Mouse (Mus musculus): ENCODE results near the gene Mthfsd.

DNA sequence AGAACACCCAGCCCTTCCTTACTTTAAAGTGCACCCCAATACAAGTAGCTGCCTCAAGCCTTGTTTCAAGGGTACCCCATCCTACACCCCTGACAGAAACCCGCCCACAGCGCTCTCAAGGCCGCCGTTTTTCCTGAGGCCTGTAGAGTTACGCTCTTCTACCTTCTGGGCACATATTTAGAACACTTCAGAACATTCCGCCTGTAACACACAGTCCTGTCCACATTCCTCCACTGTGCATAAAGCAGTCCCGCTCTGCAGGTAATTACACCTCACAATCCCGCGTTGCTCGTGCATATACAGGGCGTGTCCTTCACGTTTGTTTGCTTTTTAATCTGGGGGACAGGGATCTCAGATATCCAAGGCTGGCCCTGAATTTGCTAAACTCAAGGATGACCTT is 28.2 kb downstream of the Mthfsd start:
- no peak for TF ChIP-seq CEBPB (IDR thresholded peaks at IDR 0.05; ENCODE audit: insufficient read depth, poor library complexity, severe bottlenecking)
- TF ChIP-seq TCF12 (IDR thresholded peaks at IDR 0.05; ENCODE audit: insufficient read depth, poor library complexity, severe bottlenecking) = no peak
- TF ChIP-seq POLR2A (IDR thresholded peaks at IDR 0.05; ENCODE audit: insufficient read length, low read depth) = no peak
- no peak for TF ChIP-seq USF1 (IDR thresholded peaks at IDR 0.05; ENCODE audit: low read depth)
- no peak for TF ChIP-seq E2F4 (IDR thresholded peaks at IDR 0.05; ENCODE audit: insufficient read depth)
- TF ChIP-seq MYOD1 (IDR thresholded peaks at IDR 0.05; ENCODE audit: control insufficient read depth in 1 of 3, insufficient read length in 2 of 3, low read depth in 2 of 3) = no peak
- no peak for TF ChIP-seq TCF3 (IDR thresholded peaks at IDR 0.05; ENCODE audit: insufficient read length, low read depth)
- TF ChIP-seq MYOG (IDR thresholded peaks at IDR 0.05; ENCODE audit: control insufficient read depth in 1 of 3, insufficient read depth in 1 of 3, insufficient read length in 2 of 3, low read depth in 2 of 3) = no peak
- TF ChIP-seq POLR2AphosphoS2 (IDR thresholded peaks at IDR 0.05; ENCODE audit: insufficient read length, low read depth) = no peak
